Mouse (Mus musculus) C2C12 (cell line): ENCODE data around the gene AC129217.1. TPM values are rescaled to one million over a fixed set of nuclear protein-coding genes. Genes with fewer than 3 reads are reported as not detected.

ENCODE experiments used
- H3K27me3 ChIP-seq: one replicate; pipeline ENCODE4 v1.6.1; 2011; ENCODE audit not compliant: control insufficient read depth, insufficient read depth, insufficient read length
- H3K36me3 ChIP-seq: one replicate; pipeline ENCODE4 v1.6.1; 2011; ENCODE audit not compliant: control insufficient read depth, insufficient read depth
- H3K4me3 ChIP-seq: one replicate; pipeline ENCODE4 v1.5.1; 2011; ENCODE audit warnings: mild to moderate bottlenecking, control low read depth; ENCODE audit not compliant: poor library complexity, insufficient read depth, severe bottlenecking
- H3K79me2 ChIP-seq: one replicate; pipeline ENCODE4 v1.6.1; 2011; ENCODE audit not compliant: control insufficient read depth, insufficient read depth
- H3K79me3 ChIP-seq: one replicate; pipeline ENCODE4 v1.6.1; 2011; ENCODE audit warnings: low read depth, control low read depth
- H3ac ChIP-seq: one replicate; pipeline ENCODE3; 2011; ENCODE audit warnings: low read depth; ENCODE audit not compliant: control insufficient read depth, insufficient read length
- CEBPB ChIP-seq: IDR thresholded peaks from one replicate; pipeline ENCODE4 v1.6.1; 2011; ENCODE audit warnings: low read depth, mild to moderate bottlenecking, control low read depth, moderate library complexity
- CTCF ChIP-seq: IDR thresholded peaks from one replicate; pipeline ENCODE4 v1.5.1; 2011; ENCODE audit not compliant: control insufficient read depth, insufficient read depth, insufficient read length
- FOSL1 ChIP-seq: IDR thresholded peaks from one replicate; pipeline ENCODE4 v1.8.0; 2011; ENCODE audit warnings: mild to moderate bottlenecking, low read length; ENCODE audit not compliant: poor library complexity, insufficient read depth, severe bottlenecking
- MAX ChIP-seq: IDR thresholded peaks from one replicate; pipeline ENCODE4 v1.6.1; 2011; ENCODE audit warnings: mild to moderate bottlenecking, control low read depth
- MYOD1 ChIP-seq: IDR thresholded peaks from one replicate; pipeline ENCODE4 v1.6.1; 2011; ENCODE audit warnings: low read depth; ENCODE audit not compliant: control insufficient read depth, insufficient read length
- MYOG ChIP-seq: IDR thresholded peaks from one replicate; pipeline ENCODE4 v1.6.1; 2011; ENCODE audit not compliant: control insufficient read depth, insufficient read length; ENCODE audit errors: extremely low read depth
- USF1 ChIP-seq: IDR thresholded peaks from one replicate; pipeline ENCODE4 v1.6.1; 2011; ENCODE audit warnings: low read depth, mild to moderate bottlenecking, control low read depth, moderate library complexity
- polyA plus RNA-seq: library from polyadenylated mRNA; unstranded; fragments of >200 nt; fragmentation: generic; extraction: Trizol; gene quantifications from one replicate; pipeline ENCODE4 v1.2.1, GENCODE M21; 2012; ENCODE audit warnings: missing spikeins

Gene AC129217.1
- polyA plus RNA-seq, 1 experiment = 0.54 TPM

GRCm38 (mm10) chr19:8819596-8820423, 9.8 kb upstream of the AC129217.1 start, which contains the start of gene Hnrnpul2:
Gene Hnrnpul2, plus strand, starts transcription at chr19:8820010.
- Histone ChIP-seq H3K27me3 (no peaks in the 10 kb centered on the region), H3K36me3 (peaks cover 56% of the 10 kb centered on the region), H3K4me3 (peak within 1 kb of the TSS; percentile 99), H3K79me3 (peaks cover 78% of the 10 kb centered on the region), H3K79me2 (peaks cover 88% of the 10 kb centered on the region), H3ac (peak within 1 kb of the TSS; percentile 96)
- TF ChIP-seq CEBPB (no peak), MAX (peak; percentile 60)

DNA sequence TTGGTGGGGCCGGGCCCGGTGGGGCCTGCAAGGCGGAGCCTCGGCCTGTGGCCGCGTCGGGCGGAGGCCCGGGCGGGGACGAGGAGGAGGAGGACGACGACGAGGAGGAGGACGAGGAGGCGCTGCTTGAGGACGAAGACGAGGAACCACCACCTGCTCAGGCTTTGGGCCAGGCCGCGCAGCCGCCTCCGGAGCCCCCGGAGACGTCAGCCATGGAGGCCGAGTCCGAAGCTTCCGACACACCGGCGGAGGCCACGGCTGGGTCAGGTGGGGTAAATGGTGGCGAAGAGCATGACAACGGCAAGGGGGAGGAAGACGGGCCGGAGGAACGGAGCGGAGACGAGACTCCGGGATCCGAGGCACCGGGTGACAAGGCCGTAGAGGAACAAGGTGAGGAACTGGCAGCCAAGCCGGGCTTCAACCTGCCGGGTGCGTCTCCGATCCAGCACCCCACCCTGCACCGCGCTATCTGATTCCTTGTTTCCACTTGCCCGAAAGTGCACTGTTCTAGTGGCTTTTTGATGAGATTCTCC, 9.1 kb upstream of the AC129217.1 start:
- H3K36me3 ChIP-seq = peaks cover 56% of the 10 kb centered on the region

GRCm38 (mm10) chr19:8821146-8821545, 8.4 kb upstream of the AC129217.1 start:
- Histone ChIP-seq H3ac (peak overlapping the region; percentile 74), H3K36me3 (peaks cover 57% of the 10 kb centered on the region), H3K79me2 (peaks cover 81% of the 10 kb centered on the region), H3K27me3 (no peaks in the 10 kb centered on the region), H3K79me3 (peaks cover 70% of the 10 kb centered on the region), H3K4me3 (peak overlapping the region; percentile 99)
- TF ChIP-seq FOSL1 (no peak), CEBPB (no peak), MYOG (no peak), USF1 (no peak)

More for the DNA sequence above, 9.1 kb upstream of the AC129217.1 start:
- no peaks in the 10 kb centered on the region for H3K27me3 ChIP-seq
- TF ChIP-seq MYOG (no peak), CTCF (no peak), FOSL1 (no peak), USF1 (no peak), MYOD1 (no peak)
- H3K79me2 ChIP-seq = peaks cover 88% of the 10 kb centered on the region
- H3K79me3 ChIP-seq = peaks cover 75% of the 10 kb centered on the region
- peak overlapping the region; percentile 74 for H3ac ChIP-seq
- H3K4me3 ChIP-seq = peak overlapping the region; percentile 99

DNA sequence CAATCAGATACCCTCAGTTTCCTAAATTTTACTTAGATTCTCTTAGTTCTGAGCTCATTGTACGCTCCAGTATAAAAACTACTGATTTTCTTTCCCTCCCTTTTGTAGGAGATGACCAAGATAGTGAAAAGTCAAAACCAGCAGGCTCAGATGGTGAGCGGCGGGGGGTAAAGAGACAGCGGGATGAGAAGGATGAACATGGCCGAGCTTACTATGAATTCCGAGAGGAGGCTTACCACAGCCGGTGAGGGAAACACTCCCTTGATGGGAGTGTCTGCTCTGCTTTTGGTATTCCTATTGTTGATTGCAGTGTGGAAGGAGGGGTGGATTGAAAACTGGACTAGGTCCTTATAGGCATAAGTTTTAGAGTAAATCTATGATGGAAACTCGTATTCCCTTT, 6.9 kb upstream of the AC129217.1 start:
- TF ChIP-seq MAX (no peak), FOSL1 (no peak)
- no peak overlapping the region for H3K4me3 ChIP-seq

DNA sequence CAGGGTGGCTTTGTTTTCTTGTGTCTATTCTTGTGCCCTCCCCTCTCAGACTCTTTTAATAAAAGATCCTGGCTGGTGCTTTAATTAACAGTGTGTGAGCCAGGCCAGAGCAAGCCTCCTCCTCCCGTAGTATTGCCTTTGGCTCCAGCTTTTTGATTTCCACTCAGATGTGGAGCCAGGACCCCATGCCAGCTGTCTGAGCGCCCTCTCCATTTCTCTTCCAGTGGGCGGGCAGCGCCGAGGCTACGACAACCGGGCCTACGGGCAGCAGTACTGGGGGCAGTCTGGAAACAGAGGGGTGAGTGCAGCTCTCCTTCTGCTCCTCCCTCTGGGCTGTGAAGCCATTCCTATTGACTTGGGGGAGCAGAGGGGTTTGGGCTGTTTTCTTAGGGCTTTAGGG, 1.1 kb downstream of the AC129217.1 start:
- TF ChIP-seq CEBPB (no peak), MYOD1 (no peak), FOSL1 (no peak), MYOG (no peak), CTCF (no peak), MAX (no peak), USF1 (no peak)
- Histone ChIP-seq H3K36me3 (peaks cover 99% of the 10 kb centered on the region), H3ac (no peak overlapping the region), H3K79me3 (peaks cover 2% of the 10 kb centered on the region), H3K27me3 (no peaks in the 10 kb centered on the region), H3K4me3 (no peak overlapping the region), H3K79me2 (peaks cover 24% of the 10 kb centered on the region)

More for the DNA sequence above, 6.9 kb upstream of the AC129217.1 start:
- Histone ChIP-seq H3K27me3 (no peaks in the 10 kb centered on the region), H3K79me3 (peaks cover 57% of the 10 kb centered on the region), H3K79me2 (peaks cover 75% of the 10 kb centered on the region), H3ac (no peak overlapping the region), H3K36me3 (peaks cover 61% of the 10 kb centered on the region)

DNA sequence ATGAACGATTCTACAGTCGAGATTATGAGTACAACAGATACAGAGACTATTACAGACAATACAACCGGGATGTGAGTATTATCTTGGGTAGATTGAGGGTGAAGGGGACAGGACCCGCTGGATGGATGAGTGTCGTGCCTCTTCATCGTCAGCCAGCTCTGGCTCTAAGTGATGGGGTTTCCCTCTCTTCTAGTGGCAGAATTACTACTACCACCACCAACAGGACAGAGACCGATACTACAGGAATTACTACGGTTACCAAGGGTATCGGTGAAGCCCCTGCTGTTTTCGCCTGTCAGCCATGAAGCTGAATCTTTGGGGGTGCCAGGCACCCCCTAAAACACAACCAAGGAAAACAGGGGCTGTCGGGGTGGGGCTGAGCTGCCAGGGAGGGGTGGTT, 1.7 kb downstream of the AC129217.1 start:
- TF ChIP-seq FOSL1 = no peak
- TF ChIP-seq USF1 = no peak
- TF ChIP-seq CEBPB = no peak
- no peak for TF ChIP-seq MAX
- TF ChIP-seq CTCF = no peak
- no peak for TF ChIP-seq MYOD1
- no peak for TF ChIP-seq MYOG
- H3K27me3 ChIP-seq = no peaks in the 10 kb centered on the region
- peaks cover 99% of the 10 kb centered on the region for H3K36me3 ChIP-seq

More for the DNA sequence above, 1.7 kb downstream of the AC129217.1 start:
- no peak overlapping the region for H3ac ChIP-seq
- H3K79me3 ChIP-seq = peaks cover 2% of the 10 kb centered on the region
- peaks cover 24% of the 10 kb centered on the region for H3K79me2 ChIP-seq
- H3K4me3 ChIP-seq = no peak overlapping the region
